ENCODE assay signal across 27 mouse cellular contexts in the genomic region with DNA sequence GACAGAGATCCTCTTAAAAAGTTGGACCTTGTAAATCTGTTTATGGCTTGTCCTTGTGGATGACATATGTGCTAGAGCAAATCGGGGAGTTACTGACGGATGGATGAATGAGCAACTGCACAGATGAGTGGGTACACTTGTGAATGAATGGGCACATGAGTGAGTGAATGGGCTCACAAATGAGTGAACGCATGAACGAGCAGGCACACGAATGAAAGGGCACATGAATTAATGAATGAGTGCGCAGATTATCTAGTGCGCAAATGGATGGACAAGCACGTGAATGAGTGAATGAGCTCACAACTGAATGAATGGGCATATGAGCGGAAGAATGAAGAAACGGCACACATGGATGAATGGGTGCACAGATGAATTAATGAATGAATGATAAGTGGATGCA.
A peak's percentile ranks its signal among the peaks of the same experiment; 100 is the strongest.
DNase-seq lines count a peak whose midpoint lies in the region; ATAC-seq and TF ChIP-seq lines count a peak whose summit lies in the region.
"Had no signal": no experiment of that assay in that cellular context is flagged by ENCODE, and none has a peak within 500 bp of the region (broad histone marks: within the 10 kb centered on the region; RNA-seq: fewer than 3 reads in every experiment).

No protein-coding gene starts in this region.

- H3K9me3 ChIP-seq in heart, embryonic 10.5 days = no peaks in the 10 kb centered on the region
- H3K9me3 ChIP-seq in heart, postnatal 0 days (replicated peaks; ENCODE audit: control insufficient read depth, low read length) = no peaks in the 10 kb centered on the region
- H3K9me3 ChIP-seq in limb, embryonic 12.5 days = no peaks in the 10 kb centered on the region
- no peaks in the 10 kb centered on the region for H3K9me3 ChIP-seq in limb, embryonic 10.5 days (replicated peaks)
- H3K9me3 ChIP-seq: forebrain, embryonic 15.5 days; hindbrain, embryonic 15.5 days; intestine, embryonic 15.5 days; limb, embryonic 15.5 days; liver, embryonic 13.5 days; neural tube, embryonic 15.5 days had no signal

- no peak for TF ChIP-seq EP300 in heart, postnatal 0 days (IDR thresholded peaks at IDR 0.05; ENCODE audit: low read depth)

- no peak for DNase-seq in heart, embryonic 10.5 days (ENCODE audit: low spot score)
- DNase-seq in heart, postnatal 25 days (ENCODE audit: low spot score) = no peak
- DNase-seq in heart, postnatal 0 days (ENCODE audit: low spot score) = no peak
- DNase-seq in heart, adult 11 months = no peak
- no peak for DNase-seq in limb, embryonic 10.5 days (ENCODE audit: low spot score)
- DNase-seq in retina, postnatal 1 day = peak; percentile 47
- no peak for DNase-seq in spleen, postnatal 4 days (ENCODE audit: low spot score in 2 of 2)
- DNase-seq: cerebellum, adult 11-12 months; cerebellum, adult 9-11 months; kidney, postnatal 4 days; liver, embryonic 13.5 days; lung, adult 2 months; midbrain, embryonic 14.5 days; right cerebral cortex, adult 18-20 months; spleen, adult 18-20 months; thymus, adult 18-20 months; thymus, postnatal 25 days had no signal

- peaks cover 77% of the 10 kb centered on the region for H3K4me1 ChIP-seq in heart, embryonic 10.5 days
- peaks cover 46% of the 10 kb centered on the region for H3K4me1 ChIP-seq in heart, postnatal 0 days (ENCODE audit: control insufficient read depth, insufficient read depth)
- peaks cover 54% of the 10 kb centered on the region for H3K4me1 ChIP-seq in limb, embryonic 12.5 days (replicated peaks)
- peaks cover 63% of the 10 kb centered on the region for H3K4me1 ChIP-seq in limb, embryonic 10.5 days
- H3K4me1 ChIP-seq: liver, embryonic 13.5 days had no signal

- H3K4me2 ChIP-seq in heart, postnatal 0 days (ENCODE audit: low read depth, low read length) = no peak overlapping the region
- H3K4me2 ChIP-seq in limb, embryonic 12.5 days = no peak overlapping the region
- H3K4me2 ChIP-seq: forebrain, embryonic 15.5 days; hindbrain, embryonic 15.5 days; intestine, embryonic 15.5 days; limb, embryonic 15.5 days; liver, embryonic 13.5 days; neural tube, embryonic 15.5 days had no signal

- H3K27me3 ChIP-seq in heart, embryonic 10.5 days (ENCODE audit: insufficient read depth, poor library complexity, severe bottlenecking) = no peaks in the 10 kb centered on the region
- no peaks in the 10 kb centered on the region for H3K27me3 ChIP-seq in heart, postnatal 0 days (ENCODE audit: control insufficient read depth, insufficient read depth, low read length)
- H3K27me3 ChIP-seq in limb, embryonic 12.5 days = no peaks in the 10 kb centered on the region
- H3K27me3 ChIP-seq in limb, embryonic 10.5 days (ENCODE audit: low read depth, poor library complexity, severe bottlenecking) = no peaks in the 10 kb centered on the region
- H3K27me3 ChIP-seq: forebrain, embryonic 15.5 days; hindbrain, embryonic 15.5 days; intestine, embryonic 15.5 days; limb, embryonic 15.5 days; liver, embryonic 13.5 days; neural tube, embryonic 15.5 days; Patski had no signal

- H3K9ac ChIP-seq in heart, postnatal 0 days (replicated peaks; ENCODE audit: low read depth, low read length) = no peak overlapping the region
- 0 out of 2 replicates have a peak overlapping the region, but pooled peaks have one; percentile 5 for H3K9ac ChIP-seq in limb, embryonic 12.5 days (replicated peaks)
- H3K9ac ChIP-seq: forebrain, embryonic 15.5 days; hindbrain, embryonic 15.5 days; intestine, embryonic 15.5 days; limb, embryonic 15.5 days; liver, embryonic 13.5 days; neural tube, embryonic 15.5 days had no signal

- ATAC-seq in heart, postnatal 0 days (ENCODE audit: insufficient read depth, low read depth) = no peak
- ATAC-seq in limb, embryonic 12.5 days (ENCODE audit: insufficient number of reproducible peaks, insufficient read depth, low FRiP score, low TSS enrichment, low read depth) = no peak
- ATAC-seq: forebrain, embryonic 15.5 days; intestine, embryonic 15.5 days; Patski had no signal

- no peak overlapping the region for H3K4me3 ChIP-seq in heart, embryonic 10.5 days
- no peak overlapping the region for H3K4me3 ChIP-seq in heart, postnatal 0 days (ENCODE audit: low read depth, low read length)
- no peak overlapping the region for H3K4me3 ChIP-seq in limb, embryonic 12.5 days (replicated peaks)
- no peak overlapping the region for H3K4me3 ChIP-seq in limb, embryonic 10.5 days
- H3K4me3 ChIP-seq: erythroblast, embryonic 14.5 days; forebrain, embryonic 15.5 days; hindbrain, embryonic 15.5 days; intestine, embryonic 15.5 days; limb, embryonic 15.5 days; liver, embryonic 13.5 days; neural tube, embryonic 15.5 days had no signal

- 89% methylated on average over 10 of the region's 10 CpGs for WGBS in heart, embryonic 10.5 days
- WGBS in heart, postnatal 0 days = 89% methylated on average over 10 of the region's 10 CpGs
- 88% methylated on average over 10 of the region's 10 CpGs for WGBS in limb, embryonic 12.5 days
- WGBS in limb, embryonic 10.5 days = 97% methylated on average over 10 of the region's 10 CpGs

- no peaks in the 10 kb centered on the region; the same call in 1 of the 2 replicates for H3K36me3 ChIP-seq in heart, embryonic 10.5 days
- H3K36me3 ChIP-seq in heart, postnatal 0 days (replicated peaks; ENCODE audit: control insufficient read depth, insufficient read depth, low read length) = no peaks in the 10 kb centered on the region
- no peaks in the 10 kb centered on the region for H3K36me3 ChIP-seq in limb, embryonic 12.5 days
- no peaks in the 10 kb centered on the region for H3K36me3 ChIP-seq in limb, embryonic 10.5 days
- H3K36me3 ChIP-seq: forebrain, embryonic 15.5 days; hindbrain, embryonic 15.5 days; intestine, embryonic 15.5 days; limb, embryonic 15.5 days; liver, embryonic 13.5 days; neural tube, embryonic 15.5 days had no signal

- intact Hi-C loops in heart, postnatal 25 days (cut with DNase I) = loop anchor here (2.0 to 10.0 kb wide), 3 partner anchors 63 to 135 kb away; no protein-coding TSS in a partner anchor

- H3K27ac ChIP-seq in heart, embryonic 10.5 days = peak overlapping the region; percentile 32; the same call in 1 of the 2 replicates
- H3K27ac ChIP-seq in heart, postnatal 0 days (ENCODE audit: low read depth) = peak overlapping the region; percentile 33; the same call in 1 of the 2 replicates
- H3K27ac ChIP-seq in limb, embryonic 12.5 days = no peak overlapping the region
- no peak overlapping the region for H3K27ac ChIP-seq in limb, embryonic 10.5 days
- H3K27ac ChIP-seq: forebrain, embryonic 15.5 days; limb, embryonic 15.5 days; liver, embryonic 13.5 days; macrophage; neural tube, embryonic 15.5 days; stomach, postnatal 0 days had no signal

- no peak for TF ChIP-seq CTCF in heart, postnatal 0 days (IDR thresholded peaks at IDR 0.05; ENCODE audit: low read depth)

Comparison
In these comparisons a context has a peak if more than half of its experiments do, and no peak if none do; other contexts are left out.
1. H3K27ac ChIP-seq: peak in heart, embryonic 10.5 days (single experiment) and heart, postnatal 0 days (single experiment); none in limb, embryonic 12.5 days (single experiment) and limb, embryonic 10.5 days (single experiment).